Mouse (Mus musculus): Measurements from ENCODE around the gene Gbx1.

GRCm38 (mm10) chr5:24490413-24490920 is 36.5 kb downstream of the Gbx1 start:
- no peak for TF ChIP-seq CTCF (IDR thresholded peaks at IDR 0.05; ENCODE audit: low read depth)
- no peak for TF ChIP-seq EP300 (optimal IDR thresholded peaks at IDR 0.05)

All from stomach, postnatal 0 days (tissue).